Mouse (Mus musculus) natural killer cell, adult 2 months (primary cell): ENCODE measurements around the gene Icam4.
A peak's percentile ranks its signal among the peaks of the same experiment; 100 is the strongest.

ENCODE experiments used
- DNase-seq, 2 experiments: peaks; one replicate each; pipeline ENCODE4 v3.0.0; 2022; ENCODE audit warnings: low spot score in 2 of 2

Icam4 gene

GRCm38 (mm10) chr9:21011846-21012312 is 17.3 kb upstream of the Icam4 start:
- DNase-seq = no peak

GRCm38 (mm10) chr9:21012368-21012767 is 16.8 kb upstream of the Icam4 start:
- no peak for DNase-seq

- peak; percentile 64 to 79 for DNase-seq
Measured at GRCm38 (mm10) chr9:21014691-21015570, 14.2 kb upstream of the Icam4 start.

GRCm38 (mm10) chr9:21015571-21016130 is 13.5 kb upstream of the Icam4 start, which contains the start of gene Icam1:
Gene Icam1, plus strand, starts transcription at chr9:21015985.
- DNase-seq = peak; percentile 84 to 89

GRCm38 (mm10) chr9:21016331-21017176 is 12.6 kb upstream of the Icam4 start:
- peak; percentile 69 to 76 for DNase-seq

- no peak for DNase-seq
Measured at GRCm38 (mm10) chr9:21017177-21017575, 12.0 kb upstream of the Icam4 start.

- DNase-seq = no peak
Measured at GRCm38 (mm10) chr9:21018600-21018999, 10.6 kb upstream of the Icam4 start.

- DNase-seq = no peak
Measured at GRCm38 (mm10) chr9:21021363-21021762, 7.8 kb upstream of the Icam4 start.

- DNase-seq = no peak
Measured at GRCm38 (mm10) chr9:21022288-21022687, 6.9 kb upstream of the Icam4 start.

- no peak for DNase-seq
Measured at GRCm38 (mm10) chr9:21022726-21023125, 6.4 kb upstream of the Icam4 start.

GRCm38 (mm10) chr9:21025258-21025810 is 3.8 kb upstream of the Icam4 start:
- no peak for DNase-seq

GRCm38 (mm10) chr9:21026849-21027248 is 2.3 kb upstream of the Icam4 start:
- DNase-seq = no peak

GRCm38 (mm10) chr9:21027774-21028290 is 1.3 kb upstream of the Icam4 start:
- no peak for DNase-seq

- no peak for DNase-seq
Measured at GRCm38 (mm10) chr9:21028560-21029110, 538 bp upstream of the Icam4 start.

- no peak for DNase-seq
Measured at GRCm38 (mm10) chr9:21030055-21030600, 955 bp downstream of the Icam4 start.

- DNase-seq = peak; percentile 91 to 92
Measured at GRCm38 (mm10) chr9:21030781-21031250, 1.6 kb downstream of the Icam4 start.

GRCm38 (mm10) chr9:21031251-21031895 is 2.2 kb downstream of the Icam4 start:
- DNase-seq = peak in 1 of 2 experiments; percentile 70

- no peak for DNase-seq
Measured at GRCm38 (mm10) chr9:21031896-21032351, 2.8 kb downstream of the Icam4 start, which contains the start of gene Icam5. Gene Icam5, plus strand, starts transcription at chr9:21032073.

GRCm38 (mm10) chr9:21032491-21032890 is 3.3 kb downstream of the Icam4 start:
- DNase-seq = no peak

- DNase-seq = peak; percentile 83 to 84
Measured at GRCm38 (mm10) chr9:21033136-21033535, 4.0 kb downstream of the Icam4 start.
